Mouse (Mus musculus) CD4-positive, CD25-positive, alpha-beta regulatory T cell, adult 4 months (primary cell): ENCODE measurements around the gene Baz2b. TPM values are rescaled to one million over a fixed set of nuclear protein-coding genes. Genes with fewer than 3 reads are reported as not detected.
A peak's percentile ranks its signal among the peaks of the same experiment; 100 is the strongest.

Source experiments
- ATAC-seq: one replicate; pipeline ENCODE4 v1.8.0; 2017
- polyA plus RNA-seq, 2 experiments: library from polyadenylated mRNA; unstranded; fragments of 100-300 nt; shearing (Covaris generic); gene quantifications; one replicate each; pipeline ENCODE4 v1.2.1; 2017

The Baz2b gene
- polyA plus RNA-seq, 2 experiments from 2014 or later, result 30.7 to 38.0 TPM

DNA sequence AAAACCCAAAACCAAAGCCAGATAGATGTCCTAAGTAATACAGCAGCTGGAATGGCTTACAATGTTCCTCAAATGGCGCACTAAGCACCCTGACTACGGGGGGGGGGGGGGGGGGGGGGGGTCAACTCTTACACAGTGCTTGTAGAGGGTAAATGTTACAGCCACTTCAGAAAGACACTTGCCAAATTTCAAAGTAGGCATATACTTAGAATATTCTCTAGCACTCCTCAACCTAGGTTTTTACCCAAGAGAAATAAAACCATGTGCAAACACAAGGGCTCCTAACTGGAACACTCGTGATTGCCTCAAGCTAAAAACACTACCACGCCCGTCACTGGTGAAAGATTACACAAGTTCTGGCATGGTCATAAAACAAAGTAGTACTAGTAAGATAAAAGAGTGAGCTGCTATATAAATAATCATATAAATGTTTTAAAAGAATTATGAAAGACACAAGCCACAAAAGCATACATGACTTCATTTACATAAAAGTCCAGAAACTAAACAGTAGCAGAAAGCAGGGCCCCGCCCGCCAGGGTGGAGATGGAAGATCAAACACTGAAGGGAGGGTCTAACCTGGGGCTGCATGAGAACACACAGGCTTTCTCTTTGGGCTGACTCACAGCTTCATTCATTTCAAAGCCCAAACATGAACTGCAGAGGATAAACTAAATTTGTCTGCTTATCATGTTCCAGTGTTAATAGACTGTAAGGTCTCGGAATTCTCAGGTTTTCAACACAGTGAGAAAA lies 212.0 kb downstream of the Baz2b start:
- ATAC-seq, result no peak

DNA sequence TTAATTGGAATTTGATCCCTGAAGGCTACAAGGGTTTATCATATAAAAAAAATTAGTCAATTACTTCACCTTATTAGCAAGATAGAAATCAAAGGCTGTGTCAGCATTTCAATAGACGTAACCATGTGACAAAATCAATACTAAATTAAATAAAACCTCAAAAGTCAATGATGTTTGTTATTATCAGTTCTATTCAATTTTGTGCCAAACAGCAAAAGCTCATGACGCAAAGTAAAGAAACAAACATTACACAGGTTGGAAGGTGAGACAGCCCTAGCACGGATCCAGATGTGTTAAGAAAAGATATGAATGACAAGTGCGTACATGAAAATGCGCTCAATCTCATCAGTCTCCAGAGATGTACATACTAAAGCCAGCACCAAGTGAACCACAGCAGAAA lies 212.7 kb downstream of the Baz2b start:
- ATAC-seq, result no peak

DNA sequence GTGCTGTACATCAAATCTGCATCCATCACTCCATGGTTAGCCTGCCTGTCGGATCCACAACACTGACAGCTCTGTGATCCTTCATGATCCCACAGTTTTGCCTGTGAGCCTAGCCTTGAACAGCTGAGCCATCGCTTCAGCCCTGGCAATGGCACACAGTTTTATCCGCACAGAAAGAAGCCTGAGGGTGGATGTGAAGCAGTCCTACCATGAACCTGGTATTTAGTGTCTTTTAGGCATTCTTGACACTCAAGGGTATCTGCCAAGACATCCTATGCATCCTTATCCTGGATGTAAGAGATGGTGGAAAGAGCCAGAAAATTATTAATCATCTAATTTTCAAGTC lies 216.5 kb downstream of the Baz2b start:
- ATAC-seq, result no peak

DNA sequence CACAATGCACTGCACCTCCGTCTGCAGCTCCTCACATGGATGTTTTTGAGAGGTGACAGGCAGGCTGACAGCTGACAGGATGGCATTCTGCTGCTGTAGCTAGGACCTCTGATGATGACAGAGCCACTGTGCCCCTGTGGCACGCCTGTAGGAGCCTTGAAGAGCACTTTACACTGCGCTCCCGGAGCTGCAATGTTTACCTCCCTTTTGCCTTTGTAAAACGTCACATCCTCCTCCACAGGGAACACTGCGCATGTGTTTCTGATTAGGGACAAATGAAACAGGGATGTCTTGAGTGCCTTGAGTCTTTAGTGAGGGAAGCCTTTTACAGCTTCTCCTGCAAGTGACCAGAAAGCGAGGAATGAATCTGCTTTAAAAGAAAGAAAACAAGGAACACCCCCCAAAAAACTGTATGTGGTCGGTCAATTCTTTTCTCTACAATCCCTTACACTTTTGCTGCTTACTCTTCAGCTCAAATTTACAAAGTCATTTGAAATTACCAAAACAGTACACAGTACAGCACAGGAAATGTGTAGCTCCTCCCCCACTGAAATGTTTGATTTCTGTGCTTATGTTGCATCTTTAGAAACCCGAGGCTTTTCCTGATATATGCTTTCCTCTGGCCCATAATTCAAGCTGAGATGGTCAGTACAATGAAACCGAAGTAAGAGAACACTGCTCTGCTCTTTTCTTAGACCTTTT lies 217.0 kb downstream of the Baz2b start:
- no peak for ATAC-seq

DNA sequence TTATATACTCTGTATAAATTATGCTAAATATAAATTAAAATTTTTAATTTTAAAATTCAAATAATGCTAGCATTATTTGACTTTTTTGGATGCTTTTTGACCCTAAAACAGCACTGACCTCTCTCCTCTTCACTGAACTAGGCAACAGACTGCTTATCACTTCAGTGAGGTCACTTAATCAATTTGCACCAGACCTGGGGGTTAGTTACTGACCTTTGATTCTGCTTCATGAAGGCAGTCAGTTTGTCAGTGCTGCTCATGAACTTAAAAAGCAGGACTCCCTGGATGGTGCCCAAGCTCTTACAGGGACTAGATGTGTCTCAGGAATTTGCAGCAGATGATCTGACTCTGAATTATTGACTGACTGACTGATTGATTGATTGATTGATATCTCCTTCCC lies 217.9 kb downstream of the Baz2b start:
- no peak for ATAC-seq

DNA sequence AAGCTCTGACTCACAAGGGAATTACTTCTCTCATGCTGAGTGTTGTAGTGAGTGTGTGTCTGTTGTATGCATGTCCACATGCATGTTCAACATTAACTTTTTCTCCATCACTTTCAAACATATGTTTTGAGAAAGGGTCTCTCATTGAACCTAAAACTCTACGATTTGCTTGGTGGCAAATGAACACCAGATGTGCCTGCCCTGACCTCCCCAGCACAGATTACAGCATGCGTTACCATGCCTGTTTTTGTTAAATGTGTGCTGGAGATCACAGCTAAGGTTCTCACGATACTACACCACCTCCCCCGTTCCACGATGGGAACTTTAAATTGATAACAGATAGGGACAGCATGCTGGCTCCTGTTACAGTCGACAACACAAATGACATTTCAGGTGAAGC lies 222.1 kb downstream of the Baz2b start:
- ATAC-seq, result no peak

DNA sequence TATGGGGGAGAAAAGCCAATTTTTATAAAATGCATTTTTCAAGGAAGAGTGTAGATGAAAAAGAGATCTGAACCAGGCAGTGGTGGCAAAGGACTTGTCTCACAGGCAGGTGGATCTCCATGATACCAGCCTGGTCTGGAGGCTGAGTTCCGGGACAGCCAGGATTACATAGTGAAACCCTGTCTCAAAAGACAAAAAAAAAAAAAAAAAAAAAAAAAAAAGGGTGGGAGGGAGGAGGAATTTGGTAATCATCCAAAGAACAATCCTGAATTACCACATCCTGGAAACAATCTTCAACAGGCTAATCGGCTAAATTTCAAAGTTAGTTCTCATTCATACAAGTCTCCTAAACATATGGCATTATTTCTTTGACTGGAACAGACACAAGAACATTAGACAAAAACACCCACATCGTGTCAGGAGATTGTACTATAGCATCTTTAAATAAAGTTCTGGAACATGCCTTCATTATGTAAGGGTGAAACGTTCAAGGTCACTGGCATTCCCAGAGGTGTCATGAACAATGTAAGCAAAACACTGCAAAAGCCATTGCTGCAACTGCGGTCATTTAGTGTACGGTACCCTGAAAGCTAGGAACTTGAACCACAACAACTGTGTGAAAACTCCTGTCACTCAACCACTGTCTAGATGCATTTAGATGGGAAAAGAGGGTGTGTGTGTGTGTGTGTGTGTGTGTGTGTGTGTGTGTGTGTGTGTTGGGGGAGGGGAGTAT lies 230.0 kb downstream of the Baz2b start:
- ATAC-seq, result no peak

DNA sequence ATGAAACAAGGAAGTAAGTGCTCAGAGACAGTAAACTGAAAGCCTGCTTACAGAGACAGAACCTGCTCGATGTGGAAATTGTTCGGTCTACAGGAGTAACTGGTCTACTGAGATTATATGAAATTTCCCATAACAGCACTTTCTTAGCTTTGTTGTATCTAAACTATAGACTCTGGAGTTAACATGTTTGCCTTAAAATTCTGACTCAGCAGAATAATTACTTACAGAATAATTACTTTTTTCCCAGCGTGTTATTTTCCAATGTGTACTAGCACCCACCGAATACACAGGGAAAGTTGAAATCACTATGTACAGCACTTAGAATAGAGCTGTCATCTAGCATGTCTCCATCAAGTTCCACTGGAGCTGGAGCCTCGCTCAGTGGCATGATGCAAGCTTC lies 233.0 kb downstream of the Baz2b start:
- no peak for ATAC-seq

DNA sequence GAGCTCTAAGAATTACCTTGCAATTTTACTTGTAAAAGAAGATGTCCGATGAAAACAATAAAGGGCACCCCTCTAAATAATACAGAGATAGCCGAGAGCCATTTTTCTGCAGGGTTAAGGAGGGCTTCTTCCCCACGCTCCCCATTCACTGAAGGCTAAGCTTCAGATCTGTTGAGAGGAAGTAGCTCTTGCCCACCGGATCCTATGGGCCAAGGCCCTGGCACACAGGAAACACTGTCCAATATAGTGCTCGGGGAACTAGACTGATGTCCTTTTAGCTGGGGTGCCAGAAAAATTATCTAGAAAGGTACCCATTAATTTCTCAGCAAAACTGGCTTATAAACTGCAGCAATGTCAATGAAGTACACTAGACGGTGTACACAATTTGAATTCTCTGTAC lies 233.9 kb downstream of the Baz2b start:
- ATAC-seq, result no peak

DNA sequence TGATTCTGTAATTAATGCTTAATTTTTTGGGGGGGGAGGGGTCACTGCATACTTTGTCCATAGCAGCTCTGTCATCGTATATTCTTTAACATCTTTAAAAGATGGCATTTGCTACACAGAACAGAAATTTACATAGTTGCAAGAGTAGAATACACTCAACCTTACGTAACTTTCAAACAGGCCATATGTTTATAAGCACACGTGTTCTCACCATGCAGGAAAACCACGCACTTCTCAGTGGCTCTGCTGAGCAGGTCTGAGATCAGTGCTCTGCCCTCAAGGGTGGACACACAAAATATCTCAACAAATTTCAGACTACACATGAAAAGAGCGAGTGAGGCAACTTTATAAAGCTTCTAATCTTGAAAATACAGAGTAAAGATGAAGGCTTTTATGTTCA lies 235.7 kb downstream of the Baz2b start:
- no peak for ATAC-seq

DNA sequence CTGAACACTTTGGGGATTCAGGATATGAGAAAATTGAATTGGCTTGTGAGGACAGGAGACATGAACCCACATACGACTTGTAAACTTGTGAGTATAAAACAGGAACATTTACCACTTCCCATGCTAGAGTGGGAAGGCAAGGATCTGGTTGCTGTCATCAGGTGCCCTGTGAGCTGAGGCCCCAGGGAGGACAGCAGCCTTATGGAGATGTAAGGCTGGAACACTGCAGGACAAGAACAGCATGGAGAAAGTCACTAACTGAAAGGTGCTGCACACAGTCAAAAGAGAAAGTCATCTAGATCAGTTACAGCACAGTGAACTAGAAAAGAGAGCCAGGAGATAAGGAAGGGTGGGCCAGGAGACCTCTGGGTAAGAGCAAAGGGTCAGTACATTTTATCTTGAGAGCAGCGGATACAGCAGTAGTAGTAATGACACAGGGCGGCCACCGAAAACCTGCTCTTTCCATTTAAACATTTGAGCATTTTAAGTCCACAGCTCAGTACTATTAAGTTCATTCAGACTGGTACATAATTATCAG lies 236.5 kb downstream of the Baz2b start:
- no peak for ATAC-seq

DNA sequence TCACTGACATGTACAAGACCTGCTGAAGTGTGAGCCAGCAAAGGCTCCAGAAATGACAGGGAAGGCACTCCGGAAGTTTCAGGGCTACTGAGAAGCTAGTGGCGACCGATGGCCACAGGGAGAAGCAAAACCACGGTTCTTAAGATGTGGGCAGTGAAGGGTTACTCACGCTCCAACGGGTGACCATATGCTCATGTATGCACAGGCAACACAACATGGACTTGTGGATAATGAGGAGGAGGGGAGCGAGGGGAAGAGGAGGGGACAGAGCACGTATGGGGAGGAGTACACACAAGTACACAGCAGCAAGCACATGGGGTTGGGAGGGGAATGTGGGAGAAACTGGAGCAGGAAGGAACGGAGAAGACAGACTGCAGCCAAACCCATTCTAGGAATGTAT lies 239.1 kb downstream of the Baz2b start:
- no peak for ATAC-seq

DNA sequence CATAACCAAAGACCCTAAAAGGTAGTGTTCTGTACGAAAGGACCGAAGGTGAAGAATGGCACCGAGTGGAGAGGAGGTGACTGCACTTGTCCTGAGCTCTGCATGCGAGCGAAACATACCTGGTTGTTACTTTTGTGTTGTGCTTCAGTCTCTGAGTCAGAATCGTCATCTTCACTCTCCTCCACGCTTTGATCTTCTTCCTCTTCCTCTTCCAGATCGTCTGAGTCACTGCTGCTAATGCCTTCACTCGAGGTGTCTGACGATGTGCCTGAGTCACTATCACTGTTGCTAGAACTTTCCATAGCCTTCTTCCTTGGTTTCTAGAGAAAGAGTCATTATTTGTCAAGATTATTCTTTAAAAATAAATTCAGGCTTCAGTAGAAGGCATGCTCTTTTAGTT lies 240.5 kb downstream of the Baz2b start:
- ATAC-seq, result peak; percentile 88

DNA sequence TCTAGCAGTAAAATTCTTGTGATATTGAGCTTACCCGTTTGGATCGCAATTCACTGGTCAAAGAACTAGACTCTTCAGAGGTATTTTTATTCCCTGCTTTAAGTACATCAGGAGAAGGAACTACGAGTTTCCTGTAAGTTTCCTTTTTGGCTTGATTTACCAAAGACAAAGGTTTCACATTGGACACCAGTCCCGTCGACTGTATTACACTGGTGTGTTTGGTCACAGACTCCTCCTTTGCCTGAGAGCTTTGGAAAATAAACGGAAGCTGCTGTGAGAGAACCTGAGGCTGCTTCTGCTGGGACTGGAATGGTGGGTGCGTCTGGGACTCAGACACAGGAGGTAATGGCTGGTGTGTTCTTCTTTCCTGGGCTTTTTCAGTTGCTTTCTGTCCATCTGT lies 241.0 kb downstream of the Baz2b start:
- no peak for ATAC-seq

DNA sequence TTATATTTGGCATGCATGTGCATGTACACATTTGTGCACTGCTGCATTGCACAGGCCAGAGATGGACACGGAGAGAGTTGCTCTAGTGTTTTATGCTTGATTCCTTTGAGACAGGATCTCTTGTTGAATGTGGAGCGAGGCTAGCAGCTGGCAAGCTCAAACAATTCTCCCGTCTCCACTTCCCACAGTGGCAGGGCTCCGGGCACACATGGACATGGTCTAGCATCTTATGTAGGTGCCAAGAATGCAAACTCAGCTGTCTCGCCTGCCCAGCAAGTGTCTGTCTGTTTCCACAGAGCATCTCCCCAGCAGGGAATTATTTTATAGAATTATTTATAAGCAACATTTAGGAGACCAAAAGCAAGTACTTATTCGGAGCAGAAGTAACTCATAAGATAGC lies 243.2 kb downstream of the Baz2b start:
- no peak for ATAC-seq

DNA sequence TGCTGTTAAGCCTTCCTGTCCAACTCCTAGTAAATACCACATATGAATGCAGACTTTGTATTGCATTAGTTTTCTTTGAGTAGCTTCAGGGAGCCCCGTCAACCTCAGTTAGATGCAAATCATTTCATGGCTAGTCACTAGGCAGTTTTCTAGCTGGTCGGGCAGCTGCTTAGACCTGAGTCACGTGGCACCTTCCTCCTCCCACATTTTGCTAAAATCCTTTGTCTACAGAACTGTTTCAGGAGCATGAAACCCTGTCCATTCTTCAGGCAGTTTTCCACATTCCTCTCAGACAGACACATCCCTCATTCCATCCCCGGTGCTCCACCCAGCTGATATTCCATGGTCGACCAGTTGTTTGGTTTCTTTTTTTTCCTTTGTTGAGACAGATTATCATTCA lies 246.6 kb downstream of the Baz2b start:
- ATAC-seq, result no peak

DNA sequence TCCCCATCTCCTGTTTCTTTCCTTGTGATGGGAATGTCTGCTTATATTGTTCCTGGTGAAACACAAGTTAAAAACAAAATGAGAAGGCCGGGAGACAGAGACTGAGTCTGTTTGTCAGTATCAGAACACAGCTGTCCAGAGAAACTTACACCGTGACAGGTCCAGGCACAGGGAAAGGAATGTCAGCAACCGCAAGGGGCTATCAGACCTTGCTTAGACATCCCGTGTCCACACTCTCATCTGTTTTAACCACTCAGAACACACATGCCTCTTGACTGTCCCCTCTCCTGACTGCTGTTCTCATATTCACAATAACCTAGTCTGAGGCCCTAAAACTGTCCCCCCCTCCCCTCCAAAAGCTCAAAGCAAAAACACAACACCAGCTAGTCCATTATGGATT lies 247.1 kb downstream of the Baz2b start:
- ATAC-seq, result no peak

DNA sequence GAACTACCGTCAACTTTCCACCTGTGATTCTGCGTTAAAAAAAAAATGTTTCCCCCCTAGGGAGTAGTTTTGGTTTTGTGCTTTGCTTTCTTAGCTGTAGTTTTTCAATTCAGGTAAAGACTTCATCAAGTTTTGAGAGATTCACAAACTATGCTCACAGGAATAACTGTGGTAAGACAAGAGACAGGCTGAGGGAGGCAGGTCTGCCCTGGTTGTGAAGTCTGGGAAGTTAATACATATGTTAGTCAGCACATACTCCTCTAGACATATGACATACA lies 249.2 kb downstream of the Baz2b start:
- no peak for ATAC-seq

DNA sequence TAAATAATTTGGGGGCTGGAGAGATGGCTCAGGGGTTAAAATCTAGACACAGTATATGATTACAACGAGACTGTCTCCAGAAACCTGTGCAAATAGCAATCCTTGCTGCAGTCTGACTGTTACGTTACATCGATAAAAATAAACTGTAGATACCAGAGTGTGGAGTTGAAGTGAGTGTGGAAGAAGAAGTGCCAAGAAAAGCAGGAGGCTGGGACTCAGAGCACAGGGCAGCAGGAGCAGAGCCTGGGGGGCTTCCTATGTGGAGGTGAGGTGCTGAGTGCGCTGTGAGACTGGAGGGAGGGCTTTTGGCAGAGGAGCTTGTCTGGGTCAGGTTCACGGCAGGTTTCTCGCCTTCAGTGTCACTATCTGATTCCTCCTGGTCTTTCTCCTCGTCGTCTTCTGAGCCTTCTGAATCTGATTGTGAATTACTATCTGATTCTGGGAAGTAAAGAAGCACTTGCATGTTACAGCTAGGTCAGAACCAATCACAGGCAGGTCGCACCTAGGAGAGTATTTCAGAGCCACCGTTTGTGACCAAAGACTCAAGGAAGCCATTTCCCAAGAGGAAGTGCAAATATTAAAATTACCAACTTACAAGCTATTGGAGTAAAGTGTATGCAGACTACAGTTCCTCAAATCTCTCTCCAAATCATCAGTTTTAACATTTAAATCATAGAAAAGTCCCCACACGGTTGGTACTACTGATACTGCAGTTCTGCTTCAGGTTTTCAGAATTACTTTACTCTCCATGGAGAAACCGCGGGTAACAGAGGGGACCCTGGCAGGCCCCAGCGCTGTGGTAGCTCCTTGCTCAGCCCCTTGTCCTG lies 249.8 kb downstream of the Baz2b start:
- no peak for ATAC-seq

DNA sequence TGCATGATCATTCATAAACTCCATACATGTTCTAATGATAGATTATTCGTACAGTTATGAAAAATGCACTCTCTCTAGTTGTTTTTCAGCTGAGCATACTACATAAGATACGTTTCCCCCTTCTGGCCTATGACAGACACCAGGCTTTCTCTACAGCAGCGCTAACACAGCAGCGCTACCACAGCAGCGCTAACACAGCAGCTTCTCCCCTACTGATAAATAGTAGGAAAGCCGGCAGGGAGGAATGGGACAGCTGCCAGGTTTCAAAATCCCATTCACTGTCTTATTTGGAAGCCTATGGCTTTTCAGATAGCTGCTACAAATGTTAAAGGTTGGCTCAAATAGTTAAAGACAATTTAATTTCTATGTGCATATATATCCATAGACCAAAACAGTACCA lies 251.1 kb downstream of the Baz2b start:
- no peak for ATAC-seq

DNA sequence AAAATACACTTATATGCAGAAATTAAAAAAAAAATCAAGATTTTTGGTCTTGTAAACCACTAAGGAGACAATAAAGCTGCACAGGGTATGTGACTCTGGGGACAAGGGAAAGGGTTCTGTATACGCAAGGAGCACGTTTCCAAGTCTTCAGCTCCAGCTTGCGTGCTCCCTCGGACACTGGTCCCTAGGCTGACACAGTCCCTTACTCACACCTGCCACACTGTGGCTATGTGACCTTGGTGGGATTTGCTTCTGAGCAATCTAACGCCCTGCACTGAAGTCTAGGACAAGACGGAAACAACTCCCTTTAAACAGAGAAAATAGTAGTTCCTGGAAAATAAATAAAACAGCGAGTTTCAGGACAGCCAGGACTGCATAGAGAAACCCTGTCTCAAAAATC lies 253.7 kb downstream of the Baz2b start:
- ATAC-seq, result no peak

DNA sequence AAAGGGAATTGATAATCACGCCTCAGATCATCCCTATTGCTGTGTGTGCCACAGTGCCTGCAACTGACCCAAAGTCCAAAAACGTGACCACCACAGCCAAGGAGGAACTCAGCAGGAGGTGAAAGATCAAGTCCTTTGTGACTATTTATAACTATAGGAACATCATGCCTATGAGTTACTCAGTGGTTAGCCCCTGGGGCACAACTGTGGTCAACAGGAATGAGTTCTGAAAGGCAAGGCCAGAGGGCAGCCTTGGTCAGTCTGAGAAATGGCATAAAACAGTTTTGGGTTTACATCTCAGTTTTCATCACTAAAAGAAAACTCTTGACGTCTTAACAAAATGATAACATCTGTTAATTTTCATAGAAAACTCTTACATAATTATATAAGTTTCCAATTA lies 254.8 kb downstream of the Baz2b start:
- no peak for ATAC-seq
